Mouse (Mus musculus) erythroid progenitor cell, adult 5-6 weeks (primary cell): ENCODE data around the gene Pex5l. TPM values are rescaled to one million over a fixed set of nuclear protein-coding genes. Genes with fewer than 3 reads are reported as not detected.

Source experiments
- ATAC-seq: replicated peaks from 2 replicates; pipeline ENCODE4 v1.8.0; 2016; ENCODE audit warnings: moderate number of reproducible peaks, mild to moderate bottlenecking, moderate TSS enrichment, inconsistent platforms; ENCODE audit not compliant: poor library complexity, low FRiP score, severe bottlenecking
- total RNA-seq, 2 experiments: library from RNA; stranded (forward) in 1 of 2; stranded (reverse) in 1 of 2; fragments of 150-400 nt in 1 of 2; fragments of 186-747, 209-891 nt in 1 of 2; gene quantifications; 2 replicates each; pipeline versions ENCODE4 v1.2.3 to v1.2.4; 2015 to 2017; ENCODE audit warnings: low replicate concordance in 2 of 2

The Pex5l gene
- total RNA-seq (2015; ENCODE audit: low replicate concordance) (not detected in 2 replicates), total RNA-seq (2017; ENCODE audit: low replicate concordance) (not detected in 2 replicates)

- no peak for ATAC-seq
Measured at GRCm38 (mm10) chr3:33142901-33143461, at the start of gene Pex5l. Pex5l (minus strand) TSS chr3:33143247.

DNA sequence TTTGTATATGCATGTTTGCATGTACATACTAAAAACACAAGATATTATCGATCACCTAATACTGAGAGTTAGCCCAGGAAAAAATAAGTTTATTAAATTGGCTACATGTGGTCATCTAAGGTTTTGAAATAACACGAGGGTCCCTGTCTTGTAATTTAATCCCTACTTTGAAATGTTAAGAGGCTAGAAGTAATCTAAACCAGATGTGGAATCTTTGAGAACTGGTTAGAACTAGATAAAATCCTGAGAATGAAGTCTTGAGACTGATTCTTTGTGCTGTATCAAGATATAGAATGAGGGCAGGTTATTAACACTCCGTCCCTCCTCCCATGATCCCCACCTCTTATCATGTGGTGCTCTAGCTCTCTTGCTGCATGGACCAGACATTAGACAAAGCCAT is 22.1 kb upstream of the Pex5l start:
- ATAC-seq: no peak

DNA sequence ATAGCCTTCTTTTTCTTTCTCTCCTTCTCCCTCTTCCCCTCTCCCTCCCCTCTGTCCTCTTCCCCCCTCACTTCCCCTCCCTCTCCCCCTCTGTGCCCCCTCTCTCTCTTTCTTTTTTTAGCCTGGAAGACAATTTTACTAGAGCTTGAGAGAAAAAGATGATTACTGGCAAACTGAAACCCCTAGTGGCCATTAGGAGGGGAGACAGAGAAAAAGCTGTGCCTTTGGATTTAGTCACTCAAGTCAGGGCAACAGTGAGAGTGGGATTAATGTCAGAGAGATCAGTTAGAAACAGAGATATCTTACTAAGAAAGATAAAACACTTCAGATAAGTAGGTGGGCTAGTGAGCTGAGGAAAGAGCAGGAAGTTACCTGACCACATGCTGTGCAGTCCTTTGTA is 20.8 kb upstream of the Pex5l start:
- ATAC-seq: no peak

DNA sequence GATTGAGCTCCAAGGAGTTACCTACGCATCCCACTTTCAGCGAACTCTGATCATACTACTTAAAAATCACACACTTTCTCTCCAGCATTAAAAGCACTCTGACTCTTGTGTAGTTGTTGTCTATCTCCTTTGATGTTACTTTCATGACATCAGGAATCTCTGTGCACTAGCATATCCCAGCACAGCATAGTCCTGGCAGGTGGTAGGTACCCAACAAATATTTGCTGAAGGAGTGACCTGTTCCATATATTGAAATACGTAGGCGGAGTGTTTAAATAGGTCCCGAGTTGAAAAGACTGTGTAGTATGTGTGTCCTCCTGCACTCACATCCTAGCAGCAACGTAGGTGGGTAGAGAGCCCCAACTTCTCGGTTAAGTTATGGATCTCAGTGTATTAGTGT is 545 bp upstream of the Pex5l start:
- no peak for ATAC-seq

DNA sequence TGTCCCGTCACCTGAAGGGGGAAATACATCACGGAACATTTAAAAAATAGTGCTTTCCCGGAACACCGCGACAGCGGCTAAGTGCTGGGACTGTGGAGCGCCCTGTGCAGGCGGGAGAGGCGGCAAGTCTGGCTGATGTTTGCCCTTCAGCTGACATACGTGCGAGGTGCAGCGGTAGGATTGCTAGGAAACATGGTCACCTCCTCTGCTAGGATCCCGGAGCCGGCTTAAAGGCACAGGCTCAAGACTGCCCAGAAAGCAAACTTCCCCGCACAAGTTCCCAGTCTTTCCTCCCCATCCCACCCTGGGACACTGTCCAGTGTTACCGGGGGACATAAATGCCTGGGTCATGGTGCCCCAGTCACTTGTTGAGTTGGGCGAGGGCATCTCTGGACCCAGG is 649 bp downstream of the Pex5l start:
- no peak for ATAC-seq

DNA sequence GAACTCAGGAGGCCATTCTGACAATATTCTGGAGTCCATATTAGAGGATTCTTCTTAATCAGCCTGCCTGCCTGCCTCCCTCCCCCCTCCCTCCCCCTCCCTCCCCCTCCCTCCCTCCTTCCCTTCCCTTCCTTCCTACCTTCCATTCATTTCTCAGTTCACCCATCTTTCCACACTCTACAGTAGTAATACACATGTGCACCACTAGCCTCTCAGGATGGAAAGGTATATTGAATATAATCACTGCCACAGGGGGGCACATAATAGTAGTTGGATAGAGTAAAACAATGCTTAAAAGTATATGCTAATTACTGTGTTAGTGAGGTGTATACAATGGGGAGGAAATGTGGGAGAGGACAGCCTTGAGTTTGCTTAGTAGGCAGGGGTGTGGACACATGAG is 13.1 kb downstream of the Pex5l start:
- no peak for ATAC-seq

DNA sequence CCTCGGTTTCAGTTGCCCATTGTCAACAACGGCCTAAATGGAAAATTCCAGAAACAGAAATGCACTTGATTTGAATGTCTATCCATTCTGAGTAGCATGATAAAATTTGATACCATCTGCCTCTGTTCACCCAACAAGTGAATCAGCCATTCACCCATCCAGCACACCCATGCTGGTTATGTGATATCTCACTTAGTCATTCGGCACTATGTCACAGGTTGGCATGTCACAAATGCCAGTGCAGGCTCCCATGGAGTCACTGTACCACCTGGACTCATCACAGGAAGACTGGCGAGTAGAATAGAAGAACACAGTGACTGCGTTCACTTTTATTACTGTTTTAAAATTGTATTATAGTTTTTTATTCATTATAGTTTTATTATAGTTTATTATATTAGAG is 18.3 kb downstream of the Pex5l start:
- ATAC-seq: no peak

DNA sequence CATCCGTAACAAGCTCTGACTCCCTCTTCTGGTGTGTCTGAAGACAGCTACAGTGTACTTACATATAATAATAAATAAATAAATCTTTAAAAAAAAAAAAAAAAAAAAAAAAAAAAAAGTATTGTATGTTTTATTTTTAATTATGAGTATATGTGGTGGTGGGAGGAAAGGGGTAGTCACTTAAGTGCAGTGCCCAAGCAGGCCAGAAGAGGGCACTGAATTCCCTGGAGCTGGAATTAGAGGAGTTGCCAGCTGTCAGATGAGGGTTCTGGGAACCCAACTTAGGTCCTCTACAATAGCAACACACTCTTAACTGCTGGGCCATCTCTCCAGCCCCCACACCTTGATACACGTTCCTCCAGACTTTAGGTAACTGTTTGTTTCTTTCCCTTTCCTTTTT is 37.3 kb downstream of the Pex5l start:
- ATAC-seq: no peak

GRCm38 (mm10) chr3:33103501-33103900 is 39.5 kb downstream of the Pex5l start:
- ATAC-seq: no peak

- no peak for ATAC-seq
Measured at GRCm38 (mm10) chr3:33098550-33099295, 44.3 kb downstream of the Pex5l start.

DNA sequence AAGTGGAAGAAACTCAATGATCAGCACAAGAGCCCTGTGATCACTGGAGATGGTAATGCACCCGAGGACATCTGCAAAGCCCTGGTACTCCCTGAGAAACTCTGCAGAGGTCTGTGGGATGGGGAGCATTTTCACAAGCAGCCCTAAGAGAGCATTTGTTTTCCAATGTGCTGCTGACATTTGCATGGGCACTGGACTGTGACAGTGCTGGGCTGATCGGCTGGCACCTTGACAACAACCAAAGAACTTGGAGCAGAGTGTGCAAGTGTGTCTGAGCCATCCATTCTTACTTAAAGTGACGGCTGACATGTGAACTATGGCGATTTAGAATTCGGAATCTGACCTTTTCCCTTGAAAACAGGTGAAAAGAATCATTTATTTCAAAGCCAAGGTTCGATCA is 49.4 kb downstream of the Pex5l start:
- ATAC-seq: no peak

DNA sequence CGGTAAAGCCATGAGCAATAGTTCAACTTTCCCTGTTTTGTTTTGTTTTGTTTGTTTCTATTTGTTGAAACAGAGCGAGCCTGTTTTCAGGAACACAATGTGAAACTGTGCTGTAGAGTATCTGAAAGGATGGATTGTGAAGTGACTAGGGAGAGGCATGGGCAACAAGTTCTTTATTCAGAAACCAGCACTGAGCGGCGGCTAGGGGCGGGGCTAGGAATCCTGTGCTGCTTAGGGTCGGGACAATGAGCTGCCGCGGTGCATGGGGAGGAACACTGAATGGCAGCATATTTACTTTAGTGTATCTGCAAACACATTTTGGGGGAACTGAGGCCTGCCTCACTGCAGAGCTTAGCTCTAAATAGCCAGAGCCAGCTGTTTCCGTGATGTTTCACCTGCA is 53.0 kb downstream of the Pex5l start:
- ATAC-seq: no peak

GRCm38 (mm10) chr3:33089470-33089869 is 53.6 kb downstream of the Pex5l start:
- ATAC-seq: no peak

- no peak for ATAC-seq
Measured at GRCm38 (mm10) chr3:33088276-33088675, 54.8 kb downstream of the Pex5l start.

- no peak for ATAC-seq
Measured at GRCm38 (mm10) chr3:33082806-33083338, 60.2 kb downstream of the Pex5l start.

GRCm38 (mm10) chr3:33081793-33082192 is 61.3 kb downstream of the Pex5l start:
- ATAC-seq: no peak

- ATAC-seq: no peak
Measured at GRCm38 (mm10) chr3:33079658-33080057, 63.4 kb downstream of the Pex5l start.

GRCm38 (mm10) chr3:33079171-33079570 is 63.9 kb downstream of the Pex5l start:
- ATAC-seq: no peak

GRCm38 (mm10) chr3:33075696-33076095 is 67.4 kb downstream of the Pex5l start:
- ATAC-seq: no peak

- ATAC-seq: no peak
Measured at GRCm38 (mm10) chr3:33074266-33074981, 68.6 kb downstream of the Pex5l start.

- ATAC-seq: no peak
Measured at GRCm38 (mm10) chr3:33073905-33074265, 69.2 kb downstream of the Pex5l start.
